Mouse (Mus musculus) embryonic facial prominence, embryonic 12.5 days (tissue): Measurements from ENCODE around the gene Gmds. TPM values are rescaled to one million over a fixed set of nuclear protein-coding genes. Genes with fewer than 3 reads are reported as not detected.

ENCODE experiments used
- ATAC-seq: fragments of 200-750 bp; cut with Nextera tagmentation; 2 replicates; pipeline ENCODE4 v1.8.0; 2017; ENCODE audit not compliant: insufficient number of reproducible peaks, insufficient read depth, low FRiP score, low TSS enrichment
- H3K27ac ChIP-seq: fragments of 300-500 bp; sonication (generic); 2 replicates; pipeline ENCODE4 v1.5.1; 2016; ENCODE audit warnings: mild to moderate bottlenecking
- H3K27me3 ChIP-seq: fragments of 300-500 bp; sonication (generic); 2 replicates; pipeline ENCODE4 v1.6.1; 2016; ENCODE audit warnings: mild to moderate bottlenecking, moderate library complexity
- H3K36me3 ChIP-seq: fragments of 300-500 bp; sonication (generic); 2 replicates; pipeline ENCODE4 v1.6.1; 2016; ENCODE audit warnings: mild to moderate bottlenecking
- H3K4me1 ChIP-seq: fragments of 300-500 bp; sonication (generic); 2 replicates; pipeline ENCODE4 v1.6.1; 2016
- H3K4me2 ChIP-seq: fragments of 300-500 bp; sonication (generic); replicated peaks from 2 replicates; pipeline ENCODE4 v1.6.1; 2016; ENCODE audit warnings: mild to moderate bottlenecking, moderate library complexity
- H3K4me3 ChIP-seq: fragments of 300-500 bp; sonication (generic); 2 replicates; pipeline ENCODE4 v1.5.1; 2016; ENCODE audit warnings: mild to moderate bottlenecking
- H3K9ac ChIP-seq: fragments of 300-500 bp; sonication (generic); 2 replicates; pipeline ENCODE4 v1.6.1; 2016; ENCODE audit warnings: mild to moderate bottlenecking, moderate library complexity
- H3K9me3 ChIP-seq: fragments of 300-500 bp; sonication (generic); 2 replicates; pipeline ENCODE4 v1.6.1; 2016; ENCODE audit warnings: mild to moderate bottlenecking, moderate library complexity
- WGBS: fragments of 180-500 bp; shearing (Covaris S2); methylation state at CpG from one replicate; pipeline ENCODE4 v1.1.7; 2016; 5-methylcytosine and 5-hydroxymethylcytosine counted together
- polyA plus RNA-seq: library from polyadenylated mRNA; unstranded; fragments of >200 nt; fragmentation: Nextera tagmentation; extraction: Ambion mirVana; gene quantifications from 2 replicates; pipeline ENCODE4 v1.2.1, GENCODE M21; 2016

The Gmds gene
- polyA plus RNA-seq, 1 experiment from 2014 or later: 47.4 TPM

DNA sequence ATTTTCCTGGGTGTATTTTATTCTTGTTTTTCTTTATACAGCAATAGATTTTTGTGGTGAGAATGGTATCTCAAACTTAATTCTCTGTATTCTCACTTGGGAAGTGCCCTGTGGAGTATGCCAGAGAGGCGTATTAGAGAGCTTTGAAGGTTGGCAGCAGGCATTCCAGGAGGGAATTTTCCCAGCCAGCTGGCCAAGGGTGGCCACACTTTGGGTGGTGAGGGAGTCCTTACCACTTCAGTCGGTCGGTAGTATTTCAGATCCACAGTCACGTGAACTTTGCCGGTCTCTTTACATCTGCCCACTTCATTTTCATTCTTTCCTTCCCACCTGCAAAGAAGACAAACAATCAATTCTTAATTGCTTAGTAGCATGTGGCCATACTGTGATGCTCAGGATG lies 421.2 kb downstream of the Gmds start:
- H3K27me3 ChIP-seq: no peaks in the 10 kb centered on the region

DNA sequence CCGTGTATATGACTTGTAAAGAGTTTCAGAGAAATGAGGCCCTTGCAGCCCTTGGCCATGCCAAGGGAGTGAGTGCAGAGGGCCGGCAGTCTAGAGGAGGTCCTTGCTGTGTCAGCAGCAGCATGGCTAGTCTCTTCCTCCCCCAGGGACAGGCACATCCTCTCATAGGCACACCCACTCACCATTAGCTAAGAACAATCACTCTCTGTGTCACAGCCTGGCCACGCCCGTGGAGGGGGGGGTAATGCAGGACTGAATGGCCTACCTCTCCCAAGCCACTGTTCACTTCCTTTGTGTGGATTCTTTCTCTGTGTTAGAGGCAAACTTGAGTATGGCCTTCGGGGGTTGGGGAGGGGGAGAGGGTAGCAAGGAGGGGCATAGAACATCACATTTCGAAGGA lies 422.8 kb downstream of the Gmds start:
- peak; percentile 64; the same call in 1 of the 2 replicates for ATAC-seq
- no peaks in the 10 kb centered on the region for H3K36me3 ChIP-seq
- no peak overlapping the region for H3K27ac ChIP-seq
- no peak overlapping the region for H3K9ac ChIP-seq
- 34% methylated on average over 6 of the region's 6 CpGs for WGBS
- no peak overlapping the region for H3K4me2 ChIP-seq
- peaks cover 17% of the 10 kb centered on the region for H3K4me1 ChIP-seq
- H3K4me3 ChIP-seq: no peak overlapping the region
- H3K9me3 ChIP-seq: no peaks in the 10 kb centered on the region
- H3K27me3 ChIP-seq: 0 out of 2 replicates have a peak, but pooled peaks cover 1% of the 10 kb centered on the region

More for the DNA sequence above, 421.2 kb downstream of the Gmds start:
- 60% methylated on average over 5 of the region's 5 CpGs for WGBS
- no peaks in the 10 kb centered on the region for H3K9me3 ChIP-seq
- H3K4me3 ChIP-seq: no peak overlapping the region
- H3K9ac ChIP-seq: no peak overlapping the region
- no peak overlapping the region for H3K27ac ChIP-seq
- no peaks in the 10 kb centered on the region for H3K36me3 ChIP-seq
- H3K4me2 ChIP-seq: no peak overlapping the region
- no peak for ATAC-seq
- H3K4me1 ChIP-seq: peaks cover 7% of the 10 kb centered on the region; the same call in 1 of the 2 replicates

DNA sequence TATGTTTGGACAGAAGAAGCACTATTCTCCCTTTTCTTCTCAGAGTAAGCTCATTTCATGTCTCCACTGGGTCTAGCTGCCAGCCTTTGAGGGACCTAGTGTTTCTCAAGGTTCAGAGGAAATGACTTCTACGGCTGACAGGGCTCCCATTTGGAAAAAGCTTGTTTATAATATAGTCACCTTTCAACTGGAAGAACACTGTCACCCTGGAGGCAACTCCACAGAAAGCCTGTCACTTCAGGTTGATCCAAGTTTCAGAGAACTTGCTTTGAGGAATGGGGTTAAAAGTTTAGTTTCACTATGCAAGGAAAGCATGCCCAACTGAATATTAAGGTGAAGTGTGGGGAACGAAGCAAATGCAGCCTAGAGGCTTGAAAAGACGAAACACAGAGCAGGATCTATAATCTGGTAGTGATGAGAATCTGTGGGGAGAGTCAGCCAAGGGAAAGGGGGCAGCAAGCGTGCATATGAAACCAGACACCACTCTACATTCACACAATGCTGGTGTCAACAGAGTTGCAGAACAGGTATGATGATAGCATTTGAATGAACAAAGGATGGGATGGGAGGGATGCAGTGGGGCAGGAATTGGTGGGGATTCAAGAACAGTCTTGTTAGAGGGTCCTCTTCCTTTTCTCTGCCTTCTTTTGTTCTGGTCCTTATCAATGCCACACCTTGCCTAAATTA lies 423.5 kb downstream of the Gmds start:
- H3K36me3 ChIP-seq: no peaks in the 10 kb centered on the region
- no peak overlapping the region for H3K4me2 ChIP-seq
- no peak overlapping the region for H3K4me3 ChIP-seq
- H3K4me1 ChIP-seq: peaks cover 19% of the 10 kb centered on the region
- no peak for ATAC-seq
- 34% methylated on average over 4 of the region's 4 CpGs for WGBS
- no peak overlapping the region for H3K9ac ChIP-seq
- no peaks in the 10 kb centered on the region for H3K9me3 ChIP-seq
- 0 out of 2 replicates have a peak, but pooled peaks cover 5% of the 10 kb centered on the region for H3K27me3 ChIP-seq
- no peak overlapping the region for H3K27ac ChIP-seq

DNA sequence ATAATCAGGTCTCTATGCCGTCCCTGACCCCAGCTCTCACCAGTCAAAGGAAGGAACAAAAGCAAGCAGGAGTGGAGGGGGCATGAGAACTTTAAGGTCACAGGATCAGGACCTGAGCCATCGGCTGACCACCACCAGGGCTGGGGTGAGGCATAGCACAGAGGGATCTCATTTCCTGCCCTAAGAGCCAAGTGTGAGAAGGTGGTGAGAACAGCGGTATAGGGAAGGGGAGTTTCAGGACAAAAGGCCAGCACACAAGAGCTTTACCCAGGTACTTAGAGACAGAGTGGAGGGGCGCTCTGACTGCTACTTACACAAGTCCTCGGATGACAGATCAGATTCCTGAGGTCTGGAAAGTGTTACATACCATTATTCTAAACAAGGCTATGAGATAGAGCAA lies 426.6 kb downstream of the Gmds start:
- no peaks in the 10 kb centered on the region for H3K9me3 ChIP-seq
- ATAC-seq: 0 out of 2 replicates have a peak, but pooled peaks have one; percentile 28
- H3K27ac ChIP-seq: no peak overlapping the region
- WGBS: 3% methylated on average over 5 of the region's 5 CpGs
- no peak overlapping the region for H3K9ac ChIP-seq
- H3K4me3 ChIP-seq: no peak overlapping the region
- peak overlapping the region; percentile 9; the same call in 1 of the 2 replicates for H3K4me2 ChIP-seq
- H3K27me3 ChIP-seq: 0 out of 2 replicates have a peak, but pooled peaks cover 5% of the 10 kb centered on the region
- H3K4me1 ChIP-seq: peaks cover 19% of the 10 kb centered on the region
- no peaks in the 10 kb centered on the region for H3K36me3 ChIP-seq

DNA sequence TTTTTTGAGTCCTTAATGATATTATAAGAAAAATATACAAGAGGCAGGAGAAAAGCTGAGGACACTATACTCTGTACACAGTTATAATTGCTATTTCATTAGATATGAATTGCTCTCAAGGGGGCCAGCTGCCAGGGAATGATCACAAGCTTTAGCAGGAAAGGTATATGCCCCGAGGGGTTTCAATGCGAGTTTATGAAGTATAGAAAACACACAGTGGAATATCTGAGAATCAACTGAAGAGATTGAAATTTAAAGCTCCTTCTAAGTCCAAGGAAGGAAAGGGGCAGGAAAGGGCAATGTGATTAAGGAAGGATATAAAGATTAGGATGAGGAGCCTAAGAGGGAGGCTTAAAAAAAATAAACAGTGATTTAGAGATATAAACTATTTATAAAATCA lies 427.2 kb downstream of the Gmds start:
- no peak overlapping the region for H3K27ac ChIP-seq
- ATAC-seq: no peak
- no peak overlapping the region for H3K4me3 ChIP-seq
- no peak overlapping the region for H3K9ac ChIP-seq
- H3K36me3 ChIP-seq: no peaks in the 10 kb centered on the region
- no peaks in the 10 kb centered on the region for H3K9me3 ChIP-seq
- WGBS: 14% methylated on average over 2 of the region's 2 CpGs
- no peak overlapping the region for H3K4me2 ChIP-seq
- H3K4me1 ChIP-seq: peaks cover 19% of the 10 kb centered on the region
- 0 out of 2 replicates have a peak, but pooled peaks cover 5% of the 10 kb centered on the region for H3K27me3 ChIP-seq

DNA sequence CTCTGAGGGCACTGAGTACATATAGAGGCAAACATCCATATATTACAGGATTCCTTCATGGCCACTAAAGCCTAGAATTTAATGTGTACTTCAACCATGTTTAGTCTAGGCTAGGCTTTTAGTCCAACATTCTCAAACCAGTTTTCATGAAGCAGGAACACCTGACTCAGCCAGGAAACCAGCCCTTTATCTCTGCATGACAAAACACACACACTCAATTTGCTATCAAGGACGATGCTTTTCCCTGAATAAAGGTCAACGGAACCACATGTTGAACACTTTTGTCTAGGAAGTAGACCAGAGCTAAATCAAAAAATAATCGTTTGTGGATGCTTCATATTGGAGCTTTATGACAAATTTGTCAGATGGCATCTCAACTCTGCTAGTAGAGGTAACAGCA lies 429.5 kb downstream of the Gmds start:
- H3K9ac ChIP-seq: no peak overlapping the region
- no peak overlapping the region for H3K27ac ChIP-seq
- H3K9me3 ChIP-seq: no peaks in the 10 kb centered on the region
- H3K36me3 ChIP-seq: no peaks in the 10 kb centered on the region
- no peak overlapping the region for H3K4me3 ChIP-seq
- H3K27me3 ChIP-seq: 0 out of 2 replicates have a peak, but pooled peaks cover 5% of the 10 kb centered on the region
- ATAC-seq: no peak
- H3K4me1 ChIP-seq: peaks cover 12% of the 10 kb centered on the region
- H3K4me2 ChIP-seq: no peak overlapping the region
- 77% methylated on average over 3 of the region's 3 CpGs for WGBS

DNA sequence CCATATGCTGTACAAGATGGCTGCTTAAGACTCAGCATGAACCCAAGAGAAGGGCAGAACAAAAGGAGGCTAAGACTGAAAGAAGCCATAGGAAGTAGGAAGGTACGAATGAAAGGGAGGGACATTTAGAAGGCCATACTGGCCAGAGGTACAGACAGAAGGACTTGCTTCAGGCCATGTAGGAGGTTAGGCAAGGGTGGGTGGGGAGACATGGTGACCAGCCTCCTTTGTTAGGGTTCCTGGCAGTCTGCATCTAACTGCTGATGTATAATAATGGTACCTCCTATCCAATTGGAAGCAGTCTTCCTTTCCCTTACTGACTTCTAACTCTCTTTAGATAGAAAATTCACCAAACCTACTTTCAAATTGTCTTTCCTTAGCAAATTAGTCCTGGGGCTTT lies 432.0 kb downstream of the Gmds start:
- ATAC-seq: no peak
- H3K4me1 ChIP-seq: peaks cover 4% of the 10 kb centered on the region; the same call in 1 of the 2 replicates
- 70% methylated on average over 1 of the region's 1 CpGs for WGBS
- no peaks in the 10 kb centered on the region for H3K36me3 ChIP-seq
- no peak overlapping the region for H3K4me3 ChIP-seq
- no peaks in the 10 kb centered on the region for H3K9me3 ChIP-seq
- no peak overlapping the region for H3K4me2 ChIP-seq
- H3K9ac ChIP-seq: no peak overlapping the region
- 0 out of 2 replicates have a peak, but pooled peaks cover 5% of the 10 kb centered on the region for H3K27me3 ChIP-seq
- no peak overlapping the region for H3K27ac ChIP-seq

DNA sequence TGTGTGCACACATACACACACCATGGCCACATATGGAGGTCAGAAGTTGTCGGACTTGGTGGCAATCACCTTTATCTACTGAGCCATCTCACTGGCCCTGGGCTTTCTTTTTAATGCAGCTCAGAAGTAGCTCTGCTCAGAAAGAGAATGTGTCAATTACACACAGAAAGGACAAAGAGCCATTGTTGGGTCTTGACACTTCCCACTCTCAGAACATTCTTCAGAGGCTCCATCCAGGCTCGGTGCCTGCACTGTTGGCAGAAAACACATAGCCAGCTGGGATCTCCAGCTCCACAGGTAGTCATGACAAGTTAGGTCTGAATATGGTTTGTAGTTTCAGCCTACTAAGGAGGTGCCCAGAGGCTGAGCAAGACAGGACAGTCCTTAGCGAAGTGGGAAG lies 438.3 kb downstream of the Gmds start:
- H3K9ac ChIP-seq: no peak overlapping the region
- no peaks in the 10 kb centered on the region for H3K9me3 ChIP-seq
- no peak overlapping the region for H3K4me3 ChIP-seq
- H3K27ac ChIP-seq: no peak overlapping the region
- H3K4me2 ChIP-seq: no peak overlapping the region
- no peaks in the 10 kb centered on the region for H3K4me1 ChIP-seq
- no peaks in the 10 kb centered on the region for H3K27me3 ChIP-seq
- WGBS: 53% methylated on average over 3 of the region's 3 CpGs
- ATAC-seq: no peak
- no peaks in the 10 kb centered on the region for H3K36me3 ChIP-seq

DNA sequence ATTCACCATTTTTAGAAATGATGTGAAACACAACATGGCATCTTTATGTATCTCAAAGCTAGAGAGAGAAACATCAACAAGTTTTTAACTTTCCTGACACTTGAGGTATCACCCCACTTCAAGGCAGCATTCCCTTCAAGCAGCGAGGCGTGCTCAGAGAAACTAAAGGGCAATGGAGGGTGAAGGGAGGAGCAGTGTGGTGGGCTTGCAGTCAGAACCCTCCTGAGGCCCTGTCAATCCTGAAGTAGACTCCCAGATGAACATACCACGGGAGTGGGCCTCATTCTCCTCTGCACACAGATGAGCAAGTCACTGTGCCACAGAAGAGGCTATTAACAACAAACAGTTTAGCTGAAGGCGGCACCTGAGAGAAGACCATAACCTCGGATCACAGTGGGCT lies 439.1 kb downstream of the Gmds start:
- ATAC-seq: no peak
- H3K4me3 ChIP-seq: no peak overlapping the region
- H3K4me2 ChIP-seq: no peak overlapping the region
- 82% methylated on average over 5 of the region's 5 CpGs for WGBS
- H3K9me3 ChIP-seq: no peaks in the 10 kb centered on the region
- H3K27me3 ChIP-seq: no peaks in the 10 kb centered on the region
- H3K9ac ChIP-seq: no peak overlapping the region
- H3K27ac ChIP-seq: no peak overlapping the region
- no peaks in the 10 kb centered on the region for H3K4me1 ChIP-seq
- no peaks in the 10 kb centered on the region for H3K36me3 ChIP-seq

DNA sequence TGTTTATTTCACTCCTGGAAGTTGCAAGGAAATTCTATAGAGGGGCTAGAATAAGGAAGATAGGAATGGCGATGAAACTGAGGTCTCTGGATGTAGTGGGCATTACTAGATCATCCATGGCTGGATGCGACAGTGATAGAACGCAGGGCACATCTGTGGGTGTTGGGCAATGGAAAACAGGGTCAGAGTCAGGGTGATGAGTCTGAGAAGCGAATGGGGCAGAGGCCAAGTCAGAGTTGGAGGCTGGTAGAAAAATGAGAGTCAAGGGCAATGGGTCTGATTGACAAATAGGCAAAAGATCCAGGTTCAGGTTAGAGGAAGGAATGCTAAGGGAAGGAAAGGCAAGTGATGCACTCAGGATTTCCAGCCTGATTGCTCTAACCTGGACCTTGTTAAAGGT lies 441.0 kb downstream of the Gmds start:
- Histone ChIP-seq H3K4me2 (no peak overlapping the region), H3K9me3 (no peaks in the 10 kb centered on the region), H3K9ac (no peak overlapping the region), H3K4me3 (no peak overlapping the region), H3K27ac (no peak overlapping the region), H3K27me3 (no peaks in the 10 kb centered on the region), H3K36me3 (no peaks in the 10 kb centered on the region), H3K4me1 (no peaks in the 10 kb centered on the region)
- WGBS: 88% methylated on average over 4 of the region's 4 CpGs
- ATAC-seq: no peak

DNA sequence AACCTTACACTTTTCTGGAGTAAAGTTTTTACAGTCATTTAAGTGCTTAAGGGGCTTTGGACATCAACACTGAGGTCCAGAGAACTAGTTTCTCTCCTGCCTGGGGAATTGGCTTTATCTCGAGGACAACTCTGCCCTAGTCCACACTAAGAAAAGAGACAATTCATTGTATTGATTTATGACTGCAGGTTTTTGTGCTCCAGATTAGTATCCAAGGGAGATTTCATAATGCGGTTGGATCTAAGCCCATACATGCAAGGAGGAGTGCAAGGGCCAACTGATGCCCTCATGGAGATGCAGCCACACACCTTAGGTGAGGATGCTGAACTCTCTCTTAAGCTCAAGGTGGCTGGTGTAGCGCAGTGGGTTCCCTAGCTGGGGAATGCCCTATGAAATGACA lies 444.0 kb downstream of the Gmds start:
- no peaks in the 10 kb centered on the region for H3K9me3 ChIP-seq
- no peak for ATAC-seq
- no peaks in the 10 kb centered on the region for H3K4me1 ChIP-seq
- H3K9ac ChIP-seq: no peak overlapping the region
- WGBS: 82% methylated on average over 3 of the region's 3 CpGs
- no peak overlapping the region for H3K4me2 ChIP-seq
- H3K36me3 ChIP-seq: no peaks in the 10 kb centered on the region
- no peak overlapping the region for H3K4me3 ChIP-seq
- no peak overlapping the region for H3K27ac ChIP-seq
- no peaks in the 10 kb centered on the region for H3K27me3 ChIP-seq

DNA sequence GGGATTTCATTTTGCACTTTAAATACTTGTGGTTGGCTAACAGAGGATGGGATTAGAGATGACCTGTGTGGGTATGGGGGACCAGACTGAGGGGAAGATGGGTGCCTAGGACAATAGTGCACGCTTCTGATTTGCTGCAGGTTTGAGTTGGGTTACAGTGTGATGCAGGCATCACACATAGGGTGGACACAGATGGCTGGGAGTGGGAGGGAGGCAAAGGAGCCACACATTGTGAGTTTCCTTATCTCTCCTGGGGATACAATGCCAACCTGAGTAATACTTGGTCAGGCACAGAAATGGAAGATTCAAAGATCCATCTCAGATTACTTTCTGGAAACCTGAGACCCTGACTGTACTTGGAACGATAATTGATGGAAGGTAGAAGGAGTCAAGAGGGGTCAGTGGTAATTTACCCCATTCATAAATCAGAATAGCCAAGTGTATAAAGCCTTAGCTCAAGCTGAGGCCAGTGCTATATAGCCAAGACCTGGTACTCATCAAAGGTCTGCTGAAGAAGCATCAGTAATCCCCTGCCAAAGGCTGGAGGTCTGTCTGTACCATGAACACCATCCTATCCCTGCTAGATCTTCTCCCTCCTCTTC lies 445.5 kb downstream of the Gmds start:
- no peaks in the 10 kb centered on the region for H3K27me3 ChIP-seq
- H3K36me3 ChIP-seq: no peaks in the 10 kb centered on the region
- H3K9me3 ChIP-seq: no peaks in the 10 kb centered on the region
- no peak overlapping the region for H3K9ac ChIP-seq
- no peak overlapping the region for H3K27ac ChIP-seq
- WGBS: 50% methylated on average over 2 of the region's 2 CpGs
- no peaks in the 10 kb centered on the region for H3K4me1 ChIP-seq
- no peak overlapping the region for H3K4me3 ChIP-seq
- no peak for ATAC-seq
- no peak overlapping the region for H3K4me2 ChIP-seq
